Mouse (Mus musculus): ENCODE results near the gene Rest.
A peak's percentile ranks its signal among the peaks of the same experiment; 100 is the strongest.

Rest gene

GRCm38 (mm10) chr5:77307821-77308553 lies 42.7 kb downstream of the Rest start:
- no peak for DNase-seq (ENCODE audit: extremely low spot score, low read depth, low spot score)

DNA sequence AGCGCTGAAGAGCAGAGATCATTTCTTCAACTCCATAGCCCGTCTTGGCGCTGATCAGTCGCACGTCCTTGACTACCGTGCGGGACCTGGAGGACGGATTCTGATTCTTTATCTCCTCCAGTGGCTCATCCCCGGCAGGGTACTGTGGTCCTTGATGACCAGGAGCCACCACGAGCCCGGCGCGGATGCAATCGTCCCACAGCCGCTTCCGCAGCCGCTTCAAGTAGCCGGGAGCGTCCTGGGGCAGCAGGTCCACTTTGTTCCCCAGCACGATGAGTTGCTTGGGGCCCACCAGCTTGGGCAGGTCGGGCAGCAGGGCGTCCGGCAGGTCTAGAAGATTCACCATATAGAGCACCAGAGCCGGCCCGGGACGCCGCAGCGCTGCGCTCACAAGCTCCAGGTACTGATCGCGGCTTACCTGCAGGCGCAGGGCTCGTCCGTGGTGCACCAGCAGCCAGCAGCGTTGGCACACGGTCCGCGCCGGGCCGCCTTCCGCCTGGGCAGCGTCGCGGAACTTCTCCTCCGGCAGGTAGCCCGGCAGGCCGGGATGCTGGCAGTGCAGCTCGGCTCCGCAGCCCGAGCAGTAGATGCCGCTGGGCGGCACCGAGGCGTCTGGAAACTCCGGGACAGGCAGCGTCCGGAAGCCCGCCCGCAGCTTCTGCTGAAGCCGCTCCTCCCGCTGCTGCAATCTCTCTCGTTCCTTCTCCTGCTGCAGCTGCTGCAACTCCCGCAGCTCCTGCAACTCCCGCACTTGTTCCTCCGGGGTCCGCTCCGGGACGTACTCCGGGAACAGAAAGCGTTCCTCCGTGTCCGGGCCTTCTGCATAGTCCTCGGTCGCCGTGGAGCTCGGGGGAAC lies 44.0 kb downstream of the Rest start:
- DNase-seq (ENCODE audit: extremely low spot score, low read depth, low spot score), result no peak

- peak; percentile 99 for DNase-seq (ENCODE audit: extremely low spot score, low read depth, low spot score)
Measured at GRCm38 (mm10) chr5:77309924-77310772, 44.9 kb downstream of the Rest start, which contains the start of the genes Noa1 and Polr2b. Noa1 (minus strand) TSS chr5:77310084. Polr2b (plus strand) TSS chr5:77310147.

DNA sequence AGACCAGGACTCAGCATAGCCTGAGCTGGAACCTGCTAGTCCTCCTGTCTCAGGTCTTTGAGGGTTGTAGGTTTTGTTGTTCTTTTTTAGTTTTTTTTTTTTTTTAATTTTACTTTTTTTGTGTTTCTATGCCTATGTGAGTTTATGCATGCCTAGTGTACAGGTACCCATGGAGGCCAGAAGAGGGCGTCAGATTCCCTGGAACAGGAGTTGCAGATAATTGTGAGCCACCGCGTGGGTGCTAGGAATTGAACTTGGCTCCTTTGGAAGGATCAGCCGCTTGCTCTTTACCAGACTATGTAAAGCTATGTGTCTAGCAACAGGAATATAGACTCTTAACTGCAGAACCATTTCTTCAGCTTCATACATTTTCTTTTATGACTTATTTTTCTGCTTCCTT lies 48.9 kb downstream of the Rest start:
- DNase-seq (ENCODE audit: extremely low spot score, low read depth, low spot score), result no peak

- no peak for DNase-seq (ENCODE audit: extremely low spot score, low read depth, low spot score)
Measured at GRCm38 (mm10) chr5:77314986-77315385, 49.7 kb downstream of the Rest start.

DNA sequence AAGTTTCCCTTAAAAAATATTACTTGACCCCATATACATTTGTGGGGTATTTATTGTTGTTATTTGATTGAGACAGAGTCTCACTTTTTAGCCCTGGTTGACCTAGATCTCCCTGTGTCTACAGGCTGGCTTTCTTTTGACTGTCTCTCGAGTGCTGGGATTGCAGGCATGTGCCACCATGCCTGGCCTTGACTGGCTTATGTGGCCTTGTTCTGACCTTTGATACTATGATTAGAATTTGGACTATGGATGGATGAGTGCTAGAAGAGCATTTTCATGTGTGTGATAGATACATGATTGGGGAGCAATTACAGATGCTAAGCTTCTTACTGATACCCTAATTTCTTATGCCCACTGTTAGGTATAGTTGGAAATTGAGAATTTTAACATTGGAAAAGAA lies 59.6 kb downstream of the Rest start:
- no peak for DNase-seq (ENCODE audit: extremely low spot score, low read depth, low spot score)

DNA sequence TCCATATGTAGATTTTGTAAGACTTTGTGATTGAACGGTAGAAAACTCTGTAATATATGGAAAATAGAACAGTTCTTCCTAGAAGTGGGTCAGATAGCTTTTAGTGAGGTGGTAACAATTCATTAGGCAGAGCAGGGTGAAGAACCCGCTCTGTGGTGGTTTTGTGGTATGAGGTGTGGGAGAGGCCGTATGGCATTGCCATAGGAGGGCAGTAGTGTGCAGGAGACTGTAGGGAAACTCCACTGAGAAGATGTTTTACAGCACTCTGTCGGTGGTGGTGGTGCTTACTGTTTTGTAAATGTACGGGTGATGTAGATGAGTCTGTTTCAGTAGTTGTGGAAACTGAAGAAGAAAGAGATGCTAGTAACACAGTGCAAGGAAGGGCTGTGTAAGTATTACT lies 64.9 kb downstream of the Rest start:
- DNase-seq (ENCODE audit: extremely low spot score, low read depth, low spot score), result no peak

All from hindlimb bud, embryonic 11.5 days (tissue).